Mouse (Mus musculus): ENCODE results near the gene Alox8.

Gene Alox8

DNA sequence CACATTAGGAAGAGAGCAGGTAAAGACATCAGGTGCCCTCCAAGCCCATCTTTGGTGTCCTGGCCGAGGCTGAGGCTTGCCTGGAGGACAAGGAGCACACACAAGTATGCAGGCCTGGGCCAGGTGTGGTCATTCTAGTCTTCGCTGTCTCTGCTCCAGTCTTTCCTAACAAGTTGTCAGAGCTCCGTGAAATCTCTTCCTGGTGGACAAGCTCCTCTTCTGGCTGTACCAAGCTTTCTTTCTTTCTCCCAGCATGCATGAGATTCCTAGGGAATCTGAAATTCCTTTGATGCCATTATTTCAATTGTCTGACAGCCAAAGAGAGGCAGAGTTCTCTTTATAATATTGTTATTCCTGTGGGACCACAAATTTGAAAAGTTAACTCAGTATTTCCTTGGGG is 18.1 kb downstream of the Alox8 start:
- DNase-seq = no peak

- no peak for DNase-seq
Observed at GRCm38 (mm10) chr11:69178525-69178924, 19.1 kb downstream of the Alox8 start.

DNA sequence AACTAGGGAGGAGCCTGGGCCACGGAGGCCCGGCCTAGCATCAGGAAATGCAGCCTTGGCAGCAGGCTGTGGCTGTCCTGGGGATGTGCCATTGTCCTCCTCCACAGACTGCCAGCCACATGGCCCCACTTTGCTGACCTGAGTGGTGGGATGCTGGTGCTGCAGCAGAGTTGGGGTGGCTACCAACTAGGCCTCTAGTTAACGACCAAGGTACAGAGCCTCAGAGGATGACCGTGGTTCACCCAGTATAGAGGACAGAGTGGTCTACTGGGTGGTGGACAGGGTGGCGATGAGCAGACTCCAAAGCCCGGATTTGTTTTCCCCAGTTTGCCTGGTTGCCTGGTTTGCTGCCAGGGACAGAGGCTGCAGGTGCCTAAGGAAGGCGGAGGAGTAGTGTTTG is 22.9 kb downstream of the Alox8 start:
- no peak for DNase-seq

GRCm38 (mm10) chr11:69172606-69173005 is 25.0 kb downstream of the Alox8 start:
- no peak for DNase-seq

DNA sequence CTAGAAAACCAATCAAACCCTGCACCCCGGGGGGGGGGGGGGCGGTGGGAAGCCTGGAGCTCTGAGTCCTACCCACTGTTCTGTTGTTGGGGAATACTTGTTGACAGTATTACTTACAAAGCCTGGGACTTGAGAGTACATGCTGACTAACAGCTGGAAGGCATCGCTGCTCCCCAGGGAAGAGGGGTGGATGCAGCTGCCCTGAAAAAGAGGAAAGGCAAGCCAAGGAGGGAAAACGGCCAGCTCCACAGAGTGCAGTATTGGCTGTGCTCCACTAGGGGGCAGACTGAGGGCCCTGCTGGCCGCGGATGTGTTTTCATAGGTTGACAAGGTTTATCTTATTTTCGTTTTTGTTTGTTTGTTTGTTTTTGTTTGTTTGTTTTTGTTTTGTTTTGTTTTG is 26.0 kb downstream of the Alox8 start:
- peak; percentile 26 to 42 for DNase-seq

- no peak for DNase-seq
Observed at GRCm38 (mm10) chr11:69169313-69169712, 28.3 kb downstream of the Alox8 start.

DNA sequence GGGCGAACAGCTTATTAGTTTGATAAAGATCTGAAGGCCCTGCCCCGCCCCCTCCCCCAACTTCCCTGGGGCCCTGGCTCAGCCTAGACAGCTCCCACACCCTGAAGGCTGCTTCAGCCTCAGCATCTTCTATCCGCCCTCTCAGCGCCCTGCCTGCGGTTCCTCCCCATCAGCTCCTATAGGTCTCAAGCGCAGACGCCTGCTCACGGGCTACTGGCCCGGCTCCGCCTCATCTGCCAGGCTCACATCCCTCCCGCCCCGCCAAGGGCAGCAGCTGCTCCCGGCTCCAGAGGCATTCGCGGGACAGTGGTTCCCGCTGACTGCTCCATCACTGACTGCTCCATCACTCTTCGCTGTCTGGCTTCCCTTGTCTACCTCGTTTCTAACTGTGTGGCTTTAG is 40.8 kb downstream of the Alox8 start, which contains the start of gene Alox12b:
Gene Alox12b (plus strand): TSS at position 190 of the 400 bp plus-strand sequence.
- no peak for DNase-seq

DNA sequence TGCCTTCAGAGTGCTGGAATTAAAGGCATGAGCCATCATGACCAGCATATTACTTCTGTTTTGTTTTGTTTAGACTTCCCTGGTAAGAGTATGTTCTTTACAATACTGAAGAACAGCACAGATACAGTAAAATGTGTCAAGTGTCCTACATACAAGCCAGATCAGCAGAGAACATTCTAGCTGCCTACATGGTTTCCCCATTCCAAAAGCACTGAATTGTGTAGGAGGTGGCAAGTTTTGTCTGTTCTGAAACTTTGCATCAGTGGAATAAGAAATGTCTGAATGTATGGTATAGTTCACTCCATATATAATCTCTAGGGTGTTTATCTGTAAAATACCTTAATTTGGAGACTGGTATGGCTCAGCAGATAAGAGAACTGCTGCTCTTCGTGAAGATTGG is 42.3 kb downstream of the Alox8 start:
- DNase-seq = no peak

- no peak for DNase-seq
Observed at GRCm38 (mm10) chr11:69153831-69154230, 43.8 kb downstream of the Alox8 start.

DNA sequence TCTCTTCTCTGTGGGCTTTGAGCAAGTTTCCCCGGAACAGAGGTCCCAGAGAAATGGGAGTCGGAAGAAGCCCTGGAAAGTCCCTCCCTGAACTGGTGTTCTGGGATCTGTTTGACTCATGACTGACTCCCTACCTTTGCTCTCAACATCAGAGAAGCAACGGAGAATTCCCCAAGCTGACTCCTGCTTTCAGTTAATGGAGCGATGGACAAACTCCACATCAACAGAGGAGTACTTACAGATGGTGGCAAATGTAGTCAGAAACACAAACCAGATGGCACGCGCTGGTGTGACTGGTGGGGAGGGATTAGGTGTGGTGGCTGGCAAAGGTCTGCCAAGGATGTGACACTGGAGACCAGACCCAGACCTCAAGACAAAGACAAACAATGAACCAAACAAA is 46.6 kb downstream of the Alox8 start:
- no peak for DNase-seq

DNA sequence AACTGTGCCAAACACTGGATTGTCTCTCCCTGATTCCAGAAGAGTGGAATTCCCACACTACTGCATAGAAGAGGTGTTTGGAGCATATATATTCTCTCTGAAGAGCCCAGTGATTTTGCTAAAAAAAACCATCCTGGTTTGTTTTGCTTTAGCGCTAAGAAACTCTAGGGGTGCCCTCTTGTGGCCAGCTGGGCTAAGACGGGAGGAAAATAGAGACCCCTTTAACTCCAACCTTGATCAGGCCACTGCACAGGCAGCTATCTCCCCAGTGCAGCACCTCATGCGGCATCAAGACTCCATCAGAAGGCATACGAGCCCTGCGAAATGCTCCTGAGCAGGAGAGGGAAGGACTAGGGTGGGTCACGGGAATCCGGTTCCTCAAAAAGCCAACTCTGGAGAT is 47.2 kb downstream of the Alox8 start:
- DNase-seq = peak; percentile 68 to 75

DNA sequence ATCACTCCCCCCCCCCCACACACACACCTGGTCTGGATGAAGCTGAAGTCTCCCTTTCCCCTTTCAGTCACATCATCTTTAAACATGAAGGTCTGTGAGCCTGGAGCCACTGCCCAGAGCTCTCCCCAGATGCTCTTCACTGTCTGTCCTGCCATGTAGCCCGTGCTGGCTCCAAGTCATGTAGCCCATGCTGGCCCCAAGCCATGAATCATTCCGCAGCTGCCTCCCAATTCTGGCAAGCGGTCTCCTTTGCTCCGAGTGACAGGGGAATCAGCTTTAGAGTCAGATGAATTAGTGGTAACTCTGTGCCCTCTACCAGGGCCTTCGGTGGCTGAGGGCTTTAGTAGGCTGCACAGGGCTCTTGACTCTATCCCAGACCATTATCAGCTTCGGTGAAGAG is 47.9 kb downstream of the Alox8 start:
- DNase-seq = no peak

GRCm38 (mm10) chr11:69148451-69148960 is 49.1 kb downstream of the Alox8 start:
- DNase-seq = no peak

- DNase-seq = no peak
Observed at GRCm38 (mm10) chr11:69147546-69147945, 50.1 kb downstream of the Alox8 start.

DNA sequence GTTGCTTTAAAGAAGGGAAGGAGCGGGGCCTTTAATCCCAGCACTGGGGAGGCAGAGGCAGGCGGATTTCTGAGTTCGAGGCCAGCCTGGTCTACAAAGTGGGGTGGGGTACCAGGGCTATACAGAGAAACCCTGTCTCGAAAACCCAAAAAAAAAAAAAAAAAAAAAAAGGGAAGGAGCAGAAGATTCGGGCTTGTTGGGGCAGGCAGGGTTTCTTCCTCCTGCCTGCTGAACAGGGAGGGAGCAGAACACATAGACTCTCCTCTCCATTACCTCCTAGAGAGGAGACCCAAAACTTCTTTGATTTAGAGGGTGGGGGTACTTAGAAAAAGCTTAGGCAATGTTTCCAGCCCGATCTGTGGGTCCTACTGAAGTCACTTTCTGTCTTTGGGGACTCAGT is 62.3 kb downstream of the Alox8 start:
- DNase-seq = no peak

DNA sequence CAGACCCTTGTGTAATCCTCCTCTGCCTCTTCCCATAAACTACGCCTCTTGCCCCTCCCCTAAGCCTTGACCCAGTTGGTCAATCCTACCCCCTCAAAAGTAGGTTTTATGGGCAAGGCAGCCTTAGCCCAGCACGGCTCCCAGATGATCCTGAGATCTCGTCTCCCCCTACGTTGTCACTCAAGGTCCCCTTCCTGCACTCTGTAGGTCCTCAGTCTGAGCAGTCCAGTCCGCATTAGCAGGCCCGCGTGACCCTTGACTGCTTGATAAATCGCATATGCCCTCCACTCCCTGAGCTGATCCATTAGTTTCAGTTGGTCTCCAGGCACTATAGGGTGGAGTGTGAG is 63.0 kb downstream of the Alox8 start:
- no peak for DNase-seq

Data from thymus, postnatal 36 days (tissue).